Mouse (Mus musculus) intestine, embryonic 15.5 days (tissue): ENCODE data around the gene Htra1. TPM values are rescaled to one million over a fixed set of nuclear protein-coding genes. Genes with fewer than 3 reads are reported as not detected.

Experiments
- ATAC-seq: fragments of 200-750 bp; cut with Nextera tagmentation; 2 replicates; pipeline ENCODE4 v1.8.0; 2017; ENCODE audit warnings: moderate TSS enrichment, moderate library complexity
- H3K27ac ChIP-seq: fragments of 300-500 bp; sonication (generic); 2 replicates; pipeline ENCODE4 v1.5.1; 2015; ENCODE audit warnings: mild to moderate bottlenecking, inconsistent platforms
- H3K27me3 ChIP-seq: fragments of 300-500 bp; sonication (generic); replicated peaks from 2 replicates; pipeline ENCODE4 v1.6.1; 2015; ENCODE audit warnings: inconsistent platforms
- H3K36me3 ChIP-seq: fragments of 300-500 bp; sonication (generic); 2 replicates; pipeline ENCODE4 v1.6.1; 2015; ENCODE audit warnings: inconsistent platforms
- H3K4me1 ChIP-seq: fragments of 300-500 bp; sonication (generic); replicated peaks from 2 replicates; pipeline ENCODE4 v1.6.1; 2015; ENCODE audit warnings: inconsistent platforms
- H3K4me2 ChIP-seq: fragments of 300-500 bp; sonication (generic); replicated peaks from 2 replicates; pipeline ENCODE4 v1.6.1; 2015; ENCODE audit warnings: mild to moderate bottlenecking, inconsistent platforms
- H3K4me3 ChIP-seq: fragments of 300-500 bp; sonication (generic); replicated peaks from 2 replicates; pipeline ENCODE4 v1.5.1; 2015; ENCODE audit warnings: inconsistent platforms
- H3K9ac ChIP-seq: fragments of 300-500 bp; sonication (generic); 2 replicates; pipeline ENCODE4 v1.6.1; 2015; ENCODE audit warnings: inconsistent platforms
- H3K9me3 ChIP-seq: fragments of 300-500 bp; sonication (generic); 2 replicates; pipeline ENCODE4 v1.6.1; 2016; ENCODE audit warnings: inconsistent platforms
- WGBS: fragments of 180-500 bp; shearing (Covaris S2); methylation state at CpG from one replicate; pipeline ENCODE4 v1.1.7; 2015; 5-methylcytosine and 5-hydroxymethylcytosine counted together
- polyA plus RNA-seq: library from polyadenylated mRNA; unstranded; fragments of >200 nt; fragmentation: Nextera tagmentation; extraction: Ambion mirVana; gene quantifications from 2 replicates; pipeline ENCODE4 v1.2.1, GENCODE M21; 2015

Htra1 gene
- polyA plus RNA-seq, 1 experiment from 2014 or later, result 18.8 TPM

GRCm38 (mm10) chr7:130903505-130904074 is 32.3 kb upstream of the Htra1 start:
- no peaks in the 10 kb centered on the region for H3K9me3 ChIP-seq
- no peaks in the 10 kb centered on the region; the same call in 1 of the 2 replicates for H3K36me3 ChIP-seq
- 87% methylated on average over 16 of the region's 16 CpGs for WGBS
- H3K4me2 ChIP-seq, result no peak overlapping the region
- H3K9ac ChIP-seq, result no peak overlapping the region
- H3K4me1 ChIP-seq, result no peaks in the 10 kb centered on the region
- no peak overlapping the region for H3K27ac ChIP-seq
- no peak for ATAC-seq
- no peak overlapping the region for H3K4me3 ChIP-seq
- no peaks in the 10 kb centered on the region for H3K27me3 ChIP-seq

DNA sequence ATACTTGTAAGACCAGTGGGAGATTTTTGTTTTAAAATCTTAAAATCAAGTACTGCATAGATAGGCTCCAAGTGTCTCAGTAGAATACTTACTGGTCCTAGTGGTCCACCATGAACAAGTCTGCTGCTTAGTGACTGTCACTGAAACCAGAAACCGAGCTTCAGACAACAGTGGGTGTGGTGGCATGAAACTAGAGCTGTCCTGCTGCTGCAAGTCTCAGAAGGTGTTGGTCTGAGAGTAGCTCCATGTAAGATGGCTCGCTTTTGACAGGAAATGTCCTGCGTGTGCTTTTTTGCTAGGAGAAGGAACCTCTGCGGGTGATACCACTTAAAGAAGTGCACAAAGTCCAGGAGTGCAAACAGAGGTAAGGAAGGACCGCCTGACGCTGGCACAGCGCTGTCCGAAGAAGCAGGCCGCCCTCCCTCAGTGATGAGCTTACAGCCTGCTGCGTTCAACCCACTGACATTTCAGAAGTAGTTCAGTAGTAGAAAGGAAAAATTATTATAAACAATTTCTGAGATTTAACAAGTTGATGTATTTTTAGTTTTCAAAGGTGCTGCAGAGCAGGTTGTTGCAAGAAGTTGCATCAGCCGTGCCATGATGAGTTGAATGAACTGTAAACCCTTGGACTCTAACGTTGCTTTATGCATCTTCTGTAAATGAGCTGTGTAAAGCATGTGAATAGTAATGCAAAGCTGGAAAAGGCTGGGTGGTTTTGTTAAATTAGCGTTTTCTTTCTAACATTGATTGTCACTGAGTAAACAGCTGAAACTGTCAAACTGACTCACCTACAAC is 31.1 kb upstream of the Htra1 start:
- no peaks in the 10 kb centered on the region for H3K4me1 ChIP-seq
- no peak overlapping the region for H3K4me3 ChIP-seq
- no peaks in the 10 kb centered on the region for H3K9me3 ChIP-seq
- peaks cover 4% of the 10 kb centered on the region; the same call in 1 of the 2 replicates for H3K36me3 ChIP-seq
- WGBS, result 85% methylated on average over 13 of the region's 13 CpGs
- H3K27me3 ChIP-seq, result no peaks in the 10 kb centered on the region
- no peak for ATAC-seq
- no peak overlapping the region for H3K4me2 ChIP-seq
- no peak overlapping the region for H3K27ac ChIP-seq
- no peak overlapping the region for H3K9ac ChIP-seq

GRCm38 (mm10) chr7:130910841-130911240 is 25.1 kb upstream of the Htra1 start:
- no peaks in the 10 kb centered on the region for H3K4me1 ChIP-seq
- no peak for ATAC-seq
- H3K27me3 ChIP-seq, result no peaks in the 10 kb centered on the region

GRCm38 (mm10) chr7:130914693-130915363 is 21.1 kb upstream of the Htra1 start:
- Histone ChIP-seq H3K27ac (no peak overlapping the region), H3K4me2 (no peak overlapping the region), H3K9ac (no peak overlapping the region), H3K36me3 (no peaks in the 10 kb centered on the region), H3K4me1 (no peaks in the 10 kb centered on the region), H3K27me3 (no peaks in the 10 kb centered on the region), H3K4me3 (no peak overlapping the region), H3K9me3 (no peaks in the 10 kb centered on the region)
- no peak for ATAC-seq
- WGBS, result 51% methylated on average over 5 of the region's 5 CpGs

More at GRCm38 (mm10) chr7:130910841-130911240, 25.1 kb upstream of the Htra1 start:
- Histone ChIP-seq H3K36me3 (peaks cover 4% of the 10 kb centered on the region; the same call in 1 of the 2 replicates), H3K27ac (no peak overlapping the region), H3K9ac (no peak overlapping the region), H3K4me2 (no peak overlapping the region), H3K9me3 (no peaks in the 10 kb centered on the region), H3K4me3 (no peak overlapping the region)
- 91% methylated on average over 14 of the region's 14 CpGs for WGBS

DNA sequence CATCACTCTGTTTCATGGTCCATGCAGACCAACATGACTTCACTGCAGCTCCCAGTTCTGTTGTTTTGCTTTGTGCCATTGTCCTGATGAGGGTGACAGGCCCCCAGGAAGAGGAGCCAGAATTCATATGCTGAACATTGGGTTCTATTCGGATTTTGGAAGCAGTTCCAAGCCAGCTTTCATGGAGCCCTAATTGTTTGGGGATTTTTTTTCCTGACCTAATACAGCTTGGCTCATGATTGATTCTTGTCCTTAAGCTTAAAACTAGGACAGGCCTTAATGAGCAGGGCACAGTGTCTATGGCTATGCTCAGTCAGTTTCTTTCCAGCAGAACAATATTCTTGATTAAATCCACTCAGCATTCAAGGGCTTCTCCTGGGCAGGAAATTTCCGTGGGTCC is 17.7 kb upstream of the Htra1 start:
- Histone ChIP-seq H3K9ac (no peak overlapping the region), H3K27me3 (no peaks in the 10 kb centered on the region), H3K27ac (no peak overlapping the region), H3K9me3 (no peaks in the 10 kb centered on the region), H3K4me3 (no peak overlapping the region), H3K4me1 (no peaks in the 10 kb centered on the region), H3K4me2 (no peak overlapping the region), H3K36me3 (no peaks in the 10 kb centered on the region)
- ATAC-seq, result no peak
- 76% methylated on average over 2 of the region's 2 CpGs for WGBS

DNA sequence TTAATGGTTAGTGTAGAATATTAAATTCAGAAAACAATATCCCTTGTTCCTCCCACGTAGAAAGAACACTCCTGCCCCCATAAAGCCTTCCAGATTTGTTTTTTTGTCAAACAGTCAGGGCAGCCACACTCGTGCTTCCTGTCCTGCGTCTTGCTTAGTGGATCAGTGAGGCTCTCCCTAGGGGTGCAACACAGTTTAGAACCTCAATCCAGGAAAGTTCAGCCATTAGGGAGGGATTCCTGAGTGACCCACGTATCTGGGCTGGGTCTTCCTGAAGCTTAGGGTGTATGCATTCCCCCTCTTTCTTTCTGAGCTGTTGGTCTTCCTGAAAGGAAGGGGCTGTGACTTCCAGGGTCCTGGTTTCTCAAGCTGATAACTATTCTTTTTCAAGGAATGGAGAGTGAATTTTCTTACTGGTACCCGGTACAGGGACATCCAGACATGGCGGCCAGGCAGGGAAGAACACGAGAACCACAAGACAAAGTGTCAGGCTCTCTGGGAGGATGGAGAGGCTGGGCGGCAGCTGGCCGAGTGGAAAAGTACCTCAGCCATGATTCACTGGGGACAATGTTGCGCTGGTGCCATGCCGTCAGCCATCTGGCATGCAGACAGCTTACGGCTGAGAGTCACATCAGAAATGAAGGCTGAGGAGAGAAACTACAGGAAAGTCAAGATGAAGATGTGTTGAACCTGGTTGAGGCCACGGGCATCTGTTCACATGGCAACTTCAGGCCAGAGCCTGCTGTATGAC is 12.8 kb upstream of the Htra1 start:
- H3K4me2 ChIP-seq, result no peak overlapping the region
- H3K9ac ChIP-seq, result no peak overlapping the region
- no peaks in the 10 kb centered on the region for H3K9me3 ChIP-seq
- H3K27ac ChIP-seq, result no peak overlapping the region
- H3K27me3 ChIP-seq, result no peaks in the 10 kb centered on the region
- H3K4me1 ChIP-seq, result no peaks in the 10 kb centered on the region
- no peak for ATAC-seq
- no peaks in the 10 kb centered on the region for H3K36me3 ChIP-seq
- WGBS, result 72% methylated on average over 13 of the region's 13 CpGs
- H3K4me3 ChIP-seq, result no peak overlapping the region

DNA sequence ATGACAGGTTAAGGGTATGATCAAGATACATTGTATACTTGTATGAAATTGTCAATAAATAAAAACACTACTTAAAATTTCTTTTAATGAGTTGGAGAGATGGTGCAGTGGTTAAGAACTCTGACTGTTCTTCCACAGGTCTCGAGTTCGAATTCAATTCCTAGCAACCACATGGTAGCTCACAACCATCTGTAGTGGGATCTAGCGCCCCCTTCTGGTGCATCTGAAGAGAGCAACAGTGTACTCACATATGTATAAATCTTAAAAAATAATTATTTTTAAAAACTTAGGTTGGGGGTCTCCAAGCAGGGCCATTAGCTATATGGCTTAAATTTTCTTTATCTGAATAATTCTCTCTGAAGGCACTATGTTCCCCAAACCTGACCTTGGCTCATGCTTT is 5.5 kb upstream of the Htra1 start:
- Histone ChIP-seq H3K4me1 (0 out of 2 replicates have a peak, but pooled peaks cover 4% of the 10 kb centered on the region), H3K27ac (no peak overlapping the region), H3K27me3 (peaks cover 23% of the 10 kb centered on the region), H3K9ac (no peak overlapping the region), H3K4me3 (no peak overlapping the region), H3K36me3 (no peaks in the 10 kb centered on the region), H3K9me3 (no peaks in the 10 kb centered on the region), H3K4me2 (no peak overlapping the region)
- 66% methylated on average over 3 of the region's 3 CpGs for WGBS
- no peak for ATAC-seq

DNA sequence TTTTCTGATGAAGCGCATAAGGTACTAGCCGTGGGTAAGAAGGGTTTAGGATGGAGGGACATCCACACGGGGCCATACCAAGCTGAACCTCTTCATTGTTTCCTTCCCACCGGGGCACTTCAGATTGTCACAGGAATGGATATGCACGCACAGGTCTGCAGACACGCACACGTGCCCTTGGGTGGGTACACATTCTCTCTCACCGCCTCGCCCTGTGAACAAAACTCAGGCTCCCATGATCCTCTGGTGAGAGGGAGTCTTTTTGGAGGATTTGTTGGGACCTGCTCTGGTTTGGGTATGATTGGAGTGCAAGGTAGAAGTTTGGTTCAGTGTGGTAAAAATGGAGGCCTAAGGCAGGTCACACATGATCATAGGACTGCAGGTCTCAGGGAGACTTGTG is 3.0 kb upstream of the Htra1 start:
- H3K27me3 ChIP-seq, result peaks cover 48% of the 10 kb centered on the region
- H3K9me3 ChIP-seq, result no peaks in the 10 kb centered on the region
- H3K4me2 ChIP-seq, result no peak overlapping the region
- no peak overlapping the region for H3K27ac ChIP-seq
- no peak overlapping the region for H3K4me3 ChIP-seq
- no peaks in the 10 kb centered on the region for H3K36me3 ChIP-seq
- ATAC-seq, result no peak
- 88% methylated on average over 9 of the region's 9 CpGs for WGBS
- no peak overlapping the region for H3K9ac ChIP-seq
- H3K4me1 ChIP-seq, result peaks cover 15% of the 10 kb centered on the region

- Histone ChIP-seq H3K9ac (no peak overlapping the region), H3K4me2 (no peak overlapping the region), H3K4me3 (no peak overlapping the region), H3K27ac (no peak overlapping the region), H3K27me3 (peaks cover 60% of the 10 kb centered on the region), H3K36me3 (no peaks in the 10 kb centered on the region), H3K9me3 (no peaks in the 10 kb centered on the region), H3K4me1 (peaks cover 15% of the 10 kb centered on the region)
- WGBS, result 86% methylated on average over 4 of the region's 4 CpGs
- ATAC-seq, result no peak
These were observed 1.3 kb upstream of the Htra1 start for GRCm38 (mm10) chr7:130934654-130935053.

- Histone ChIP-seq H3K9me3 (no peaks in the 10 kb centered on the region), H3K4me3 (peak overlapping the region; percentile 57), H3K27ac (no peak overlapping the region), H3K27me3 (peaks cover 60% of the 10 kb centered on the region), H3K4me2 (peak overlapping the region; percentile 94), H3K9ac (no peak overlapping the region), H3K4me1 (peaks cover 15% of the 10 kb centered on the region), H3K36me3 (no peaks in the 10 kb centered on the region)
- no peak for ATAC-seq
- WGBS, result 8% methylated on average over 16 of the region's 16 CpGs
These were observed 504 bp upstream of the Htra1 start for GRCm38 (mm10) chr7:130935421-130935792.

- H3K36me3 ChIP-seq, result no peaks in the 10 kb centered on the region
- peak; percentile 31; the same call in 1 of the 2 replicates for ATAC-seq
- peaks cover 60% of the 10 kb centered on the region for H3K27me3 ChIP-seq
- no peaks in the 10 kb centered on the region for H3K9me3 ChIP-seq
- H3K4me3 ChIP-seq, result peak overlapping the region; percentile 57
- H3K9ac ChIP-seq, result peak overlapping the region; percentile 54
- H3K4me2 ChIP-seq, result peak overlapping the region; percentile 94
- peaks cover 15% of the 10 kb centered on the region for H3K4me1 ChIP-seq
- 1% methylated on average over 49 of the region's 49 CpGs for WGBS
- no peak overlapping the region for H3K27ac ChIP-seq
These were observed 601 bp downstream of the Htra1 start for GRCm38 (mm10) chr7:130936472-130936951.
